Mouse (Mus musculus): ENCODE data around the gene Cul1. TPM values are rescaled to one million over a fixed set of nuclear protein-coding genes. Genes with fewer than 3 reads are reported as not detected.

The Cul1 gene
- polyA plus RNA-seq, 1 experiment from 2014 or later: 65.2 TPM

GRCm38 (mm10) chr6:47525041-47525440 is 71.8 kb downstream of the Cul1 start:
- Histone ChIP-seq H3K4me1 (replicated peaks; ENCODE audit: control insufficient read depth, insufficient read depth, low read length) (no peaks in the 10 kb centered on the region), H3K4me3 (ENCODE audit: low read depth, low read length) (no peak overlapping the region), H3K27me3 (replicated peaks; ENCODE audit: control insufficient read depth, insufficient read depth, low read length) (no peaks in the 10 kb centered on the region), H3K4me2 (replicated peaks; ENCODE audit: low read depth) (no peak overlapping the region), H3K27ac (ENCODE audit: low read depth, low read length) (no peak overlapping the region), H3K9ac (ENCODE audit: low read depth, low read length) (no peak overlapping the region), H3K36me3 (ENCODE audit: control insufficient read depth, insufficient read depth) (peaks cover 61% of the 10 kb centered on the region), H3K9me3 (ENCODE audit: control insufficient read depth) (no peaks in the 10 kb centered on the region)
- no peak for ATAC-seq
- no peak for TF ChIP-seq CTCF (IDR thresholded peaks at IDR 0.05; ENCODE audit: low read depth)
- 69% methylated on average over 2 of the region's 2 CpGs for WGBS

GRCm38 (mm10) chr6:47526446-47526845 is 73.2 kb downstream of the Cul1 start:
- no peak for TF ChIP-seq CTCF (IDR thresholded peaks at IDR 0.05; ENCODE audit: low read depth)
- H3K9me3 ChIP-seq (ENCODE audit: control insufficient read depth): no peaks in the 10 kb centered on the region
- no peak for ATAC-seq
- H3K36me3 ChIP-seq (ENCODE audit: control insufficient read depth, insufficient read depth): peaks cover 53% of the 10 kb centered on the region
- H3K4me3 ChIP-seq (ENCODE audit: low read depth, low read length): no peak overlapping the region
- H3K4me2 ChIP-seq (replicated peaks; ENCODE audit: low read depth): no peak overlapping the region
- no peaks in the 10 kb centered on the region for H3K4me1 ChIP-seq (replicated peaks; ENCODE audit: control insufficient read depth, insufficient read depth, low read length)
- no peak overlapping the region for H3K27ac ChIP-seq (ENCODE audit: low read depth, low read length)
- WGBS: 81% methylated on average over 4 of the region's 4 CpGs
- H3K9ac ChIP-seq (ENCODE audit: low read depth, low read length): no peak overlapping the region
- no peaks in the 10 kb centered on the region for H3K27me3 ChIP-seq (replicated peaks; ENCODE audit: control insufficient read depth, insufficient read depth, low read length)

- 34% methylated on average over 2 of the region's 2 CpGs for WGBS
- no peak overlapping the region for H3K4me2 ChIP-seq (replicated peaks; ENCODE audit: low read depth)
- no peak overlapping the region for H3K9ac ChIP-seq (ENCODE audit: low read depth, low read length)
- H3K27me3 ChIP-seq (replicated peaks; ENCODE audit: control insufficient read depth, insufficient read depth, low read length): no peaks in the 10 kb centered on the region
- no peak overlapping the region for H3K4me3 ChIP-seq (ENCODE audit: low read depth, low read length)
- TF ChIP-seq CTCF (IDR thresholded peaks at IDR 0.05; ENCODE audit: low read depth): no peak
- 0 out of 2 replicates have a peak, but pooled peaks have one; percentile 53 for ATAC-seq
- H3K27ac ChIP-seq (ENCODE audit: low read depth, low read length): no peak overlapping the region
- peaks cover 49% of the 10 kb centered on the region for H3K36me3 ChIP-seq (ENCODE audit: control insufficient read depth, insufficient read depth)
- no peaks in the 10 kb centered on the region for H3K4me1 ChIP-seq (replicated peaks; ENCODE audit: control insufficient read depth, insufficient read depth, low read length)
- H3K9me3 ChIP-seq (ENCODE audit: control insufficient read depth): no peaks in the 10 kb centered on the region
These were observed 73.9 kb downstream of the Cul1 start for GRCm38 (mm10) chr6:47527129-47527528.

GRCm38 (mm10) chr6:47527655-47528054 is 74.5 kb downstream of the Cul1 start:
- H3K4me1 ChIP-seq (replicated peaks; ENCODE audit: control insufficient read depth, insufficient read depth, low read length): no peaks in the 10 kb centered on the region
- no peak for TF ChIP-seq CTCF (IDR thresholded peaks at IDR 0.05; ENCODE audit: low read depth)
- no peak overlapping the region for H3K27ac ChIP-seq (ENCODE audit: low read depth, low read length)
- peak; percentile 56; the same call in 1 of the 2 replicates for ATAC-seq
- H3K4me3 ChIP-seq (ENCODE audit: low read depth, low read length): no peak overlapping the region
- H3K4me2 ChIP-seq (replicated peaks; ENCODE audit: low read depth): no peak overlapping the region
- H3K36me3 ChIP-seq (ENCODE audit: control insufficient read depth, insufficient read depth): peaks cover 47% of the 10 kb centered on the region
- WGBS: 65% methylated on average over 1 of the region's 1 CpGs
- H3K9me3 ChIP-seq (ENCODE audit: control insufficient read depth): no peaks in the 10 kb centered on the region
- no peak overlapping the region for H3K9ac ChIP-seq (ENCODE audit: low read depth, low read length)
- H3K27me3 ChIP-seq (replicated peaks; ENCODE audit: control insufficient read depth, insufficient read depth, low read length): no peaks in the 10 kb centered on the region

GRCm38 (mm10) chr6:47532547-47532946 is 79.3 kb downstream of the Cul1 start:
- Histone ChIP-seq H3K4me3 (ENCODE audit: low read depth, low read length) (no peak overlapping the region), H3K4me2 (replicated peaks; ENCODE audit: low read depth) (no peak overlapping the region), H3K27me3 (replicated peaks; ENCODE audit: control insufficient read depth, insufficient read depth, low read length) (no peaks in the 10 kb centered on the region), H3K4me1 (replicated peaks; ENCODE audit: control insufficient read depth, insufficient read depth, low read length) (no peaks in the 10 kb centered on the region), H3K36me3 (ENCODE audit: control insufficient read depth, insufficient read depth) (peaks cover 29% of the 10 kb centered on the region), H3K9ac (ENCODE audit: low read depth, low read length) (no peak overlapping the region), H3K27ac (ENCODE audit: low read depth, low read length) (no peak overlapping the region), H3K9me3 (ENCODE audit: control insufficient read depth) (no peaks in the 10 kb centered on the region)
- ATAC-seq: no peak
- 74% methylated on average over 1 of the region's 1 CpGs for WGBS
- no peak for TF ChIP-seq CTCF (IDR thresholded peaks at IDR 0.05; ENCODE audit: low read depth)

GRCm38 (mm10) chr6:47535333-47535732 is 82.1 kb downstream of the Cul1 start:
- Histone ChIP-seq H3K27me3 (replicated peaks; ENCODE audit: control insufficient read depth, insufficient read depth, low read length) (no peaks in the 10 kb centered on the region), H3K36me3 (ENCODE audit: control insufficient read depth, insufficient read depth) (peaks cover 25% of the 10 kb centered on the region), H3K4me1 (replicated peaks; ENCODE audit: control insufficient read depth, insufficient read depth, low read length) (no peaks in the 10 kb centered on the region), H3K27ac (ENCODE audit: low read depth, low read length) (no peak overlapping the region), H3K9ac (ENCODE audit: low read depth, low read length) (no peak overlapping the region), H3K4me3 (ENCODE audit: low read depth, low read length) (no peak overlapping the region), H3K4me2 (replicated peaks; ENCODE audit: low read depth) (no peak overlapping the region), H3K9me3 (ENCODE audit: control insufficient read depth) (no peaks in the 10 kb centered on the region)
- no peak for ATAC-seq
- TF ChIP-seq CTCF (IDR thresholded peaks at IDR 0.05; ENCODE audit: low read depth): no peak
- WGBS: 87% methylated on average over 5 of the region's 5 CpGs

- Histone ChIP-seq H3K9ac (ENCODE audit: low read depth, low read length) (no peak overlapping the region), H3K27ac (ENCODE audit: low read depth, low read length) (no peak overlapping the region), H3K4me3 (ENCODE audit: low read depth, low read length) (no peak overlapping the region), H3K9me3 (ENCODE audit: control insufficient read depth) (no peaks in the 10 kb centered on the region), H3K27me3 (replicated peaks; ENCODE audit: control insufficient read depth, insufficient read depth, low read length) (no peaks in the 10 kb centered on the region), H3K4me1 (replicated peaks; ENCODE audit: control insufficient read depth, insufficient read depth, low read length) (no peaks in the 10 kb centered on the region), H3K4me2 (replicated peaks; ENCODE audit: low read depth) (no peak overlapping the region), H3K36me3 (ENCODE audit: control insufficient read depth, insufficient read depth) (peaks cover 40% of the 10 kb centered on the region)
- 59% methylated on average over 4 of the region's 4 CpGs for WGBS
- no peak for TF ChIP-seq CTCF (IDR thresholded peaks at IDR 0.05; ENCODE audit: low read depth)
- no peak for ATAC-seq
These were observed 99.1 kb downstream of the Cul1 start for GRCm38 (mm10) chr6:47552280-47552679.

All from intestine, postnatal 0 days (tissue).